Mouse (Mus musculus): ENCODE results near the gene Kctd2. TPM values are rescaled to one million over a fixed set of nuclear protein-coding genes. Genes with fewer than 3 reads are reported as not detected.

Gene Kctd2
- polyA plus RNA-seq, 1 experiment, result 30.9 TPM

- TF ChIP-seq GATA1 (IDR thresholded peaks at IDR 0.05; ENCODE audit: low read length), result no peak
Observed at GRCm38 (mm10) chr11:115424666-115425065, 4.7 kb downstream of the Kctd2 start.

GRCm38 (mm10) chr11:115425671-115426070, 5.7 kb downstream of the Kctd2 start:
- no peak for TF ChIP-seq GATA1 (IDR thresholded peaks at IDR 0.05; ENCODE audit: low read length)

GRCm38 (mm10) chr11:115427482-115428331, 7.8 kb downstream of the Kctd2 start:
- TF ChIP-seq GATA1 (IDR thresholded peaks at IDR 0.05; ENCODE audit: low read length), result no peak

GRCm38 (mm10) chr11:115429307-115429706, 9.4 kb downstream of the Kctd2 start:
- TF ChIP-seq GATA1 (IDR thresholded peaks at IDR 0.05; ENCODE audit: low read length), result no peak

GRCm38 (mm10) chr11:115430561-115430960, 10.6 kb downstream of the Kctd2 start:
- no peak for TF ChIP-seq GATA1 (IDR thresholded peaks at IDR 0.05; ENCODE audit: low read length)

- no peak for TF ChIP-seq GATA1 (IDR thresholded peaks at IDR 0.05; ENCODE audit: low read length)
Observed at GRCm38 (mm10) chr11:115432814-115433213, 12.9 kb downstream of the Kctd2 start.

GRCm38 (mm10) chr11:115433342-115433741, 13.4 kb downstream of the Kctd2 start:
- TF ChIP-seq GATA1 (IDR thresholded peaks at IDR 0.05; ENCODE audit: low read length), result no peak

GRCm38 (mm10) chr11:115435596-115436337, 15.8 kb downstream of the Kctd2 start:
- TF ChIP-seq GATA1 (IDR thresholded peaks at IDR 0.05; ENCODE audit: low read length), result no peak

- TF ChIP-seq GATA1 (IDR thresholded peaks at IDR 0.05; ENCODE audit: low read length), result no peak
Observed at GRCm38 (mm10) chr11:115437571-115438122, 17.7 kb downstream of the Kctd2 start.

- TF ChIP-seq GATA1 (IDR thresholded peaks at IDR 0.05; ENCODE audit: low read length), result no peak
Observed at GRCm38 (mm10) chr11:115439326-115439725, 19.4 kb downstream of the Kctd2 start.

- TF ChIP-seq GATA1 (IDR thresholded peaks at IDR 0.05; ENCODE audit: low read length), result no peak
Observed at GRCm38 (mm10) chr11:115439906-115440595, 20.1 kb downstream of the Kctd2 start, which contains the start of gene Trim80. Gene Trim80, plus strand, starts transcription at chr11:115440545.

- TF ChIP-seq GATA1 (IDR thresholded peaks at IDR 0.05; ENCODE audit: low read length), result no peak
Observed at GRCm38 (mm10) chr11:115441417-115441816, 21.5 kb downstream of the Kctd2 start.

GRCm38 (mm10) chr11:115446906-115447305, 27.0 kb downstream of the Kctd2 start:
- no peak for TF ChIP-seq GATA1 (IDR thresholded peaks at IDR 0.05; ENCODE audit: low read length)

GRCm38 (mm10) chr11:115447321-115447885, 27.5 kb downstream of the Kctd2 start:
- TF ChIP-seq GATA1 (IDR thresholded peaks at IDR 0.05; ENCODE audit: low read length), result no peak

GRCm38 (mm10) chr11:115448075-115448474, 28.1 kb downstream of the Kctd2 start:
- TF ChIP-seq GATA1 (IDR thresholded peaks at IDR 0.05; ENCODE audit: low read length), result no peak

Data from G1E-ER4 (cell line).